Mouse (Mus musculus) CD4-positive naive resting alpha-beta T cell, adult 57 days (primary cell): ENCODE data around the gene Ubp1. TPM values are rescaled to one million over a fixed set of nuclear protein-coding genes. Genes with fewer than 3 reads are reported as not detected.

ENCODE experiments used
- total RNA-seq: library from RNA; stranded (reverse); gene quantifications from one replicate; pipeline ENCODE4 v1.2.4, GENCODE M21; 2023

The Ubp1 gene
- total RNA-seq, result 110 TPM

DNA sequence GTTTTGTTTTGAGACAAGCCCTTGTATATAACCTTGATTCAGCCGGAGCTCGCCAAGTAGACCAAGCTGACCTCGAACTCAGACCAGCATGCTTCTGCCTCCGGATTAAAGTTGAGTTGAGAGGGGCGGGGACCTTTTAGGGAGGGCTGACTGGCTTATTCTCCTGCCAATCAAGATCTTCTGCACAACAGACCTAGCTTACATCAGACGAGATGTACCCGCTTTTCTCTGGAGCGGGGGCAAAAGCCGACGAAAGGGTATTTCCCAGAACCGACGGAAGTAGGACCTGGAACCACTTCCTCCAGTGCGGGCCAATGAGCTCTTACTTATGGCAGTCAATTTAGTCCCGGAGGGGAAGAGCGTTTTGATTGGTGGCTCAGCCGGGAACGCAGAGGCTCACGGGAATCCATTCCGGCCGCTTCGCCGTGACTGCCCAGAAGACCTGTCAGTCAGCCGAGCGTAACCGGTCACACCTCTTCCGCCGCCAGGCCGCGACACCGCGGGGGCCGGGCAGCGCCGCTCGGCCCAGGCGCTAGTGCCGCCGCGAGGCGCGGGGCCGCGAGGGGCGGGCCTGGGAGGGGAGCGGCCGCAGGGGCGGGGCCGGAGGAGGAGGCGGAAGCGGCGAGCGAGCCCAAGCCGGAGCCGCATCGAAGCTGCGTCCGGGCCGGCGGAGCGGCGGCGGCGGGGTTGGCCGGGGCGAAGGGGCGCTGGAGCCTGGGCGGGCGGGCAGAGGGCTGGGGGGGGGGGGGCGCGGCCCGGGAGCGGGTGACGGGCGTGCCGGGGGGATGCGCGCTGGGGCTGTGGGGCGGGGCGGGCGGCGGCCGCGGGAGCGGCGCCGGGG, at the start of gene Ubp1:
TSS of gene Ubp1 (plus strand) at position 401 of the 841 bp plus-strand sequence.

Other genes with a start within 250 kb of the Ubp1 start
- 186 TPM for gene Pdcd6ip, start 222.7 kb upstream of the Ubp1 start, total RNA-seq
- 61.6 TPM for gene Clasp2, start 189.5 kb upstream of the Ubp1 start, total RNA-seq
- gene Fbxl2, start 115.3 kb downstream of the Ubp1 start, total RNA-seq, result 1.2 TPM
- gene Susd5, start 126.2 kb downstream of the Ubp1 start, total RNA-seq, result not detected